Mouse (Mus musculus): ENCODE results near the gene Ptafr.

- TF ChIP-seq POLR2A (IDR thresholded peaks at IDR 0.05; ENCODE audit: borderline replicate concordance, insufficient read depth, low read length) (no peak), CTCF (IDR thresholded peaks at IDR 0.05; ENCODE audit: borderline replicate concordance, insufficient read depth, low read depth, low read length) (no peak)
Observed at GRCm38 (mm10) chr4:132617873-132618272, 54.0 kb downstream of the Ptafr start.

Data from cerebellum, adult 2 months (tissue).